Mouse (Mus musculus): ENCODE measurements around the gene 2810004N23Rik.

DNA sequence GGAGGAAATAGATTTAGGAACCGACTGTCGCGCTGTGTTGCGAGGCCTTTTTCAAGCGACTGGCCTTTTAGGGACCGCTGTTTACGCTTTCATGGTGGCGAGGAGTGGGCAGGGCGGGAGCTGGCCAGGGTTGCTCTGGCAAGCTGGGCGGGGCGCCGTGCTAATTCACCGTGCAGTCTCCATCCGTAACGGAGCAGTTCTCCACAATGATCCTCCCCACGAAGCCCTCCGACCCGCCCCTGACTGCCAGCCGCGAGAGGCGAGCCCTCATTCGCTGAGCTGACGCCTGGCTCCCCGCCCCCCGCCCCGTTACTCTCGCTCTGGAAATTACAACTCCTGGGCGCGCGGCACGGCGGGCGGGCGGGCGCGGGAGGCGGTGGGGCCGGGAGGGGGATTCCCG lies 70.2 kb downstream of the 2810004N23Rik start, which contains the start of gene Trim67:
- TF ChIP-seq EP300 (IDR thresholded peaks at IDR 0.05; ENCODE audit: low read depth) (no peak), CTCF (IDR thresholded peaks at IDR 0.05; ENCODE audit: low read depth) (no peak)
